Mouse (Mus musculus) ES-Bruce4 (cell line): ENCODE measurements around the gene Tgfa.

ENCODE experiments used
- CTCF ChIP-seq: IDR thresholded peaks from one replicate; pipeline ENCODE4 v1.8.1; 2011; ENCODE audit warnings: low read depth, low read length
- EP300 ChIP-seq: IDR thresholded peaks from 2 replicates; pipeline ENCODE4 v1.6.1; 2011; ENCODE audit warnings: low read depth, low read length; ENCODE audit not compliant: insufficient read depth
- POLR2A ChIP-seq: IDR thresholded peaks from one replicate; pipeline ENCODE4 v1.8.1; 2011; ENCODE audit warnings: low read length; ENCODE audit not compliant: insufficient read depth

- TF ChIP-seq POLR2A (no peak), CTCF (no peak), EP300 (no peak)
Measured at GRCm38 (mm10) chr6:86255899-86256298, 60.9 kb downstream of the Tgfa start.
